ENCODE assay signal across 26 mouse cellular contexts in genomic region chr11:59641227-59641626, GRCm38 (mm10). TPM values are rescaled to one million over a fixed set of nuclear protein-coding genes. Genes with fewer than 3 reads are reported as not detected.
DNase-seq lines count a peak whose midpoint lies in the region; ATAC-seq and TF ChIP-seq lines count a peak whose summit lies in the region.
"Had no signal": no experiment of that assay in that cellular context is flagged by ENCODE, and none has a peak within 500 bp of the region (broad histone marks: within the 10 kb centered on the region; RNA-seq: fewer than 3 reads in every experiment).

No protein-coding gene starts in this region.

- no peak overlapping the region for H3K9ac ChIP-seq in heart, postnatal 0 days (replicated peaks; ENCODE audit: low read depth, low read length)
- no peak overlapping the region for H3K9ac ChIP-seq in forebrain, embryonic 14.5 days (ENCODE audit: low read length)
- H3K9ac ChIP-seq: embryonic facial prominence, embryonic 12.5 days; forebrain, postnatal 0 days; neural tube, embryonic 13.5 days; stomach, embryonic 15.5 days had no signal

- intact Hi-C loops in heart, postnatal 14 days (cut with DNase I) = no loop called here

- H3K9me3 ChIP-seq in heart, postnatal 0 days (replicated peaks; ENCODE audit: control insufficient read depth, low read length) = no peaks in the 10 kb centered on the region
- no peaks in the 10 kb centered on the region for H3K9me3 ChIP-seq in forebrain, embryonic 14.5 days (replicated peaks; ENCODE audit: control insufficient read depth, low read length)
- H3K9me3 ChIP-seq: heart, embryonic 10.5 days; hindbrain, embryonic 10.5 days; midbrain, embryonic 10.5 days; neural tube, embryonic 13.5 days; stomach, embryonic 15.5 days had no signal

- TF ChIP-seq CTCF in heart, postnatal 0 days (IDR thresholded peaks at IDR 0.05; ENCODE audit: low read depth) = peak; percentile 42
- peak; percentile 47 for TF ChIP-seq CTCF in layer of hippocampus, adult 2 months (conservative IDR thresholded peaks at IDR 0.05)
- TF ChIP-seq CTCF in C2C12 (IDR thresholded peaks at IDR 0.05; ENCODE audit: control insufficient read depth, insufficient read depth, insufficient read length) = no peak

- H3K27me3 ChIP-seq in heart, postnatal 0 days (ENCODE audit: control insufficient read depth, insufficient read depth, low read length) = no peaks in the 10 kb centered on the region
- no peaks in the 10 kb centered on the region for H3K27me3 ChIP-seq in C2C12 (ENCODE audit: control insufficient read depth, insufficient read depth, insufficient read length)
- H3K27me3 ChIP-seq in forebrain, embryonic 14.5 days (replicated peaks; ENCODE audit: control insufficient read depth, insufficient read depth, low read length) = no peaks in the 10 kb centered on the region
- H3K27me3 ChIP-seq: embryonic facial prominence, embryonic 12.5 days; neural tube, embryonic 13.5 days; stomach, embryonic 15.5 days had no signal

- no peak overlapping the region for H3ac ChIP-seq in C2C12 (ENCODE audit: control insufficient read depth, insufficient read length, low read depth)

- no peak overlapping the region for H3K27ac ChIP-seq in heart, postnatal 0 days (ENCODE audit: low read depth)
- no peak overlapping the region for H3K27ac ChIP-seq in layer of hippocampus, adult 2 months
- no peak overlapping the region for H3K27ac ChIP-seq in forebrain, embryonic 14.5 days (ENCODE audit: low read depth, low read length)
- H3K27ac ChIP-seq: embryonic facial prominence, embryonic 12.5 days; heart, embryonic 10.5 days; hindbrain, embryonic 10.5 days; midbrain, embryonic 10.5 days; neural tube, embryonic 13.5 days; stomach, embryonic 15.5 days had no signal

- no peak for ATAC-seq in heart, postnatal 0 days (ENCODE audit: insufficient read depth, low read depth)
- ATAC-seq in forebrain, embryonic 14.5 days = no peak
- ATAC-seq: forebrain, postnatal 0 days had no signal

- H3K4me1 ChIP-seq in heart, postnatal 0 days (ENCODE audit: control insufficient read depth, insufficient read depth) = no peaks in the 10 kb centered on the region; the same call in 1 of the 2 replicates
- no peaks in the 10 kb centered on the region for H3K4me1 ChIP-seq in forebrain, embryonic 14.5 days (ENCODE audit: control insufficient read depth, insufficient read depth, low read length)
- H3K4me1 ChIP-seq: embryonic facial prominence, embryonic 12.5 days; hindbrain, embryonic 10.5 days; midbrain, embryonic 10.5 days; neural tube, embryonic 13.5 days had no signal

- no peak for TF ChIP-seq EP300 in heart, postnatal 0 days (IDR thresholded peaks at IDR 0.05; ENCODE audit: low read depth)

- DNase-seq in heart, postnatal 0 days (ENCODE audit: low spot score) = no peak
- DNase-seq in heart, postnatal 14 days = no peak
- DNase-seq in layer of hippocampus, adult 2 months (ENCODE audit: low spot score in 2 of 2) = no peak
- no peak for DNase-seq in layer of hippocampus, adult 11-12 months (ENCODE audit: low spot score)
- peak; percentile 56 for DNase-seq in 3134 (ENCODE audit: extremely low read depth, insufficient read length, low spot score)
- DNase-seq in forebrain, embryonic 14.5 days (ENCODE audit: low spot score) = no peak
- no peak for DNase-seq in spleen, postnatal 10 days (ENCODE audit: low spot score in 2 of 2)
- DNase-seq: adrenal gland, adult 8-10 months; cerebellum, adult 11 months; forebrain, postnatal 0 days; liver; spleen, adult 18-20 months; thymus, postnatal 25 days had no signal

- H3K36me3 ChIP-seq in heart, postnatal 0 days (replicated peaks; ENCODE audit: control insufficient read depth, insufficient read depth, low read length) = no peaks in the 10 kb centered on the region
- H3K36me3 ChIP-seq in C2C12 (ENCODE audit: control insufficient read depth, insufficient read depth) = no peaks in the 10 kb centered on the region
- H3K36me3 ChIP-seq in forebrain, embryonic 14.5 days (ENCODE audit: control insufficient read depth, insufficient read depth, low read length) = no peaks in the 10 kb centered on the region
- H3K36me3 ChIP-seq: embryonic facial prominence, embryonic 12.5 days; heart, embryonic 10.5 days; hindbrain, embryonic 10.5 days; midbrain, embryonic 10.5 days; neural tube, embryonic 13.5 days; stomach, embryonic 15.5 days had no signal

- no peak overlapping the region for H3K4me2 ChIP-seq in heart, postnatal 0 days (ENCODE audit: low read depth, low read length)
- H3K4me2 ChIP-seq in forebrain, embryonic 14.5 days (ENCODE audit: low read length) = no peak overlapping the region
- H3K4me2 ChIP-seq: embryonic facial prominence, embryonic 12.5 days; neural tube, embryonic 13.5 days; stomach, embryonic 15.5 days had no signal

- no peak overlapping the region for H3K4me3 ChIP-seq in heart, postnatal 0 days (ENCODE audit: low read depth, low read length)
- H3K4me3 ChIP-seq in layer of hippocampus, adult 2 months = no peak overlapping the region
- no peak overlapping the region for H3K4me3 ChIP-seq in C2C12 (ENCODE audit: insufficient read depth, poor library complexity, severe bottlenecking)
- no peak overlapping the region for H3K4me3 ChIP-seq in forebrain, embryonic 14.5 days (ENCODE audit: low read depth, low read length)
- H3K4me3 ChIP-seq: embryonic facial prominence, embryonic 12.5 days; heart, embryonic 10.5 days; hindbrain, embryonic 10.5 days; midbrain, embryonic 10.5 days; neural tube, embryonic 13.5 days; stomach, embryonic 15.5 days had no signal

- no peaks in the 10 kb centered on the region for H3K79me3 ChIP-seq in C2C12 (ENCODE audit: low read depth)

- H3K79me2 ChIP-seq in C2C12 (ENCODE audit: control insufficient read depth, insufficient read depth) = no peaks in the 10 kb centered on the region

- 24% methylated on average over 5 of the region's 5 CpGs for WGBS in heart, postnatal 0 days
- 87% methylated on average over 5 of the region's 5 CpGs for WGBS in forebrain, embryonic 14.5 days

TF ChIP-seq in C2C12, 6 proteins besides CTCF, POLR2A, EP300 and RAD21:
- TF ChIP-seq MYOD1 (IDR thresholded peaks at IDR 0.05; ENCODE audit: control insufficient read depth, insufficient read length, low read depth) (no peak), CEBPB (IDR thresholded peaks at IDR 0.05; ENCODE audit: low read depth) (no peak), MAX (IDR thresholded peaks at IDR 0.05) (peak; percentile 33), USF1 (IDR thresholded peaks at IDR 0.05; ENCODE audit: low read depth) (no peak), MYOG (IDR thresholded peaks at IDR 0.05; ENCODE audit: control insufficient read depth, extremely low read depth, insufficient read length) (no peak), FOSL1 (IDR thresholded peaks at IDR 0.05; ENCODE audit: insufficient read depth, low read length, poor library complexity, severe bottlenecking) (no peak)
TF ChIP-seq in C2C12: peak in this region for 1.

RNA-seq across cellular contexts. Expression of gene Mprip, which starts 19.9 kb away (rescaled TPM):
- 132 and 135 TPM in 2 replicates for total RNA-seq in heart, postnatal 0 days (2014; rRNA removed; ENCODE audit: low replicate concordance)
- polyA plus RNA-seq in heart, postnatal 0 days (2015; fragmentation: Nextera tagmentation; extraction: Ambion mirVana) = 32.5 and 35.9 TPM in 2 replicates
- 100 to 1,000 TPM; 171 to 185 TPM for total RNA-seq in heart, postnatal 14 days (2021)
- 100 to 1,000 TPM; 288 to 302 TPM for total RNA-seq in layer of hippocampus, adult 2 months (2021)
- 257 TPM for polyA plus RNA-seq in C2C12 (2012; fragmentation: generic; extraction: Trizol)
- polyA plus RNA-seq in forebrain, embryonic 14.5 days (2014; fragmentation: Nextera tagmentation; extraction: Ambion mirVana) = 55.6 and 63.4 TPM in 2 replicates

RNA-seq across cellular contexts. Expression of gene Olfr223, which starts 48.1 kb away (rescaled TPM):
- total RNA-seq in heart, postnatal 0 days (2014; rRNA removed; ENCODE audit: low replicate concordance) = not detected in 2 replicates
- polyA plus RNA-seq in heart, postnatal 0 days (2015; fragmentation: Nextera tagmentation; extraction: Ambion mirVana) = not detected in 2 replicates
- total RNA-seq in heart, postnatal 14 days (2021) = not detected
- not detected for total RNA-seq in layer of hippocampus, adult 2 months (2021)
- polyA plus RNA-seq in C2C12 (2012; fragmentation: generic; extraction: Trizol) = not detected
- polyA plus RNA-seq in forebrain, embryonic 14.5 days (2014; fragmentation: Nextera tagmentation; extraction: Ambion mirVana) = not detected in 2 replicates
- total RNA-seq: adrenal gland, adult 8-10 months; forebrain, postnatal 0 days; gastrocnemius, adult 8-10 months; layer of hippocampus, postnatal 25 days; left cerebral cortex, postnatal 25 days; MEL had no signal
- polyA plus RNA-seq: brain, embryonic 14.5 days; embryonic facial prominence, embryonic 12.5 days; forebrain, postnatal 0 days; heart, embryonic 10.5 days; hindbrain, embryonic 10.5 days; lung, embryonic 16.5 days; midbrain, embryonic 10.5 days; neural tube, embryonic 13.5 days; stomach, embryonic 15.5 days had no signal
